Mouse (Mus musculus) neural tube, embryonic 13.5 days (tissue): Measurements from ENCODE around the gene Ttc5. TPM values are rescaled to one million over a fixed set of nuclear protein-coding genes. Genes with fewer than 3 reads are reported as not detected.
"Not testable (repeated sequence)": the region's sequence is repeated elsewhere in the genome, so short reads cannot be mapped to it uniquely, and the experiment has no call there.

Experiments used
- ATAC-seq: fragments of 200-750 bp; cut with Nextera tagmentation; 2 replicates; pipeline ENCODE4 v1.8.0; 2017; ENCODE audit warnings: low read depth, mild to moderate bottlenecking, moderate TSS enrichment, moderate library complexity
- H3K27ac ChIP-seq: fragments of 300-500 bp; sonication (generic); replicated peaks from 2 replicates; pipeline ENCODE4 v1.5.1; 2015; ENCODE audit warnings: moderate library complexity, mild to moderate bottlenecking, inconsistent platforms
- H3K27me3 ChIP-seq: fragments of 300-500 bp; sonication (generic); 2 replicates; pipeline ENCODE4 v1.6.1; 2015; ENCODE audit warnings: mild to moderate bottlenecking, inconsistent platforms
- H3K36me3 ChIP-seq: fragments of 300-500 bp; sonication (generic); 2 replicates; pipeline ENCODE4 v1.6.1; 2015; ENCODE audit warnings: mild to moderate bottlenecking, inconsistent platforms
- H3K4me1 ChIP-seq: fragments of 300-500 bp; sonication (generic); replicated peaks from 2 replicates; pipeline ENCODE4 v1.6.1; 2015; ENCODE audit warnings: inconsistent platforms
- H3K4me2 ChIP-seq: fragments of 300-500 bp; sonication (generic); 2 replicates; pipeline ENCODE4 v1.6.1; 2015; ENCODE audit warnings: inconsistent platforms, mild to moderate bottlenecking, moderate library complexity
- H3K4me3 ChIP-seq: fragments of 300-500 bp; sonication (generic); 2 replicates; pipeline ENCODE4 v1.5.1; 2015; ENCODE audit warnings: mild to moderate bottlenecking, inconsistent platforms
- H3K9ac ChIP-seq: fragments of 300-500 bp; sonication (generic); 2 replicates; pipeline ENCODE4 v1.6.1; 2015; ENCODE audit warnings: moderate library complexity, mild to moderate bottlenecking, inconsistent platforms
- H3K9me3 ChIP-seq: fragments of 300-500 bp; sonication (generic); 2 replicates; pipeline ENCODE4 v1.6.1; 2016; ENCODE audit warnings: inconsistent platforms
- WGBS: fragments of 180-500 bp; shearing (Covaris S2); methylation state at CpG from one replicate; pipeline ENCODE4 v1.1.7; 2015; 5-methylcytosine and 5-hydroxymethylcytosine counted together
- polyA plus RNA-seq: library from polyadenylated mRNA; unstranded; fragments of >200 nt; fragmentation: Nextera tagmentation; extraction: Ambion mirVana; gene quantifications from 2 replicates; pipeline ENCODE4 v1.2.1, GENCODE M21; 2015

Gene Ttc5
- polyA plus RNA-seq: 111 and 114 TPM in 2 replicates

DNA sequence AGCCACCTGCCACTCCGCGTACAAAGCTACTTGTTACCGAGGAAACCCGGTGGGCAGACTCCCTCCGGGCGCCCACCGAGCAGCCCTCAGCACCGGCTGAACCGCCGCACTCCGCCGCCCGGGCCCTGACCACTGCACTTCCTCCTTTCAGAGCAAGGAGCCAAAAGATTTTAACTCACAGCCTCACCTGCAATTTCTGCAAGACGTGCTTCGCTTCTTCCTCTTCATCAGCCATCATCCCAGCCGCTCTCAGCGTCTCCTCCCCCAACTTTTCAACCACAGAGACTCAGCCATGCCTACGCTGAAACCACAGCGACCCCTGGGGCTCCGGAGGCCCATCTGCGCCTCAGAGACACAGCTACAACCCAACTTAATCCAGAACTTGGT lies at the start of gene Ttc5:
TSS of gene Ttc5 (minus strand) at position 269 of the 387 bp plus-strand sequence.
- H3K9ac ChIP-seq: peak within 1 kb of the TSS; percentile 82
- peak within 1 kb of the TSS; percentile 81 for H3K4me3 ChIP-seq
- H3K36me3 ChIP-seq: peaks cover 23% of the 10 kb centered on the region
- WGBS: under 1% methylated on average over 21 of the region's 21 CpGs
- H3K27me3 ChIP-seq: no peaks in the 10 kb centered on the region
- H3K9me3 ChIP-seq: 0 out of 2 replicates have a peak, but pooled peaks cover 4% of the 10 kb centered on the region
- peak within 1 kb of the TSS; percentile 81 for H3K27ac ChIP-seq
- H3K4me2 ChIP-seq: peak within 1 kb of the TSS; percentile 61
- peak; percentile 95 for ATAC-seq
- H3K4me1 ChIP-seq: peaks cover 16% of the 10 kb centered on the region

DNA sequence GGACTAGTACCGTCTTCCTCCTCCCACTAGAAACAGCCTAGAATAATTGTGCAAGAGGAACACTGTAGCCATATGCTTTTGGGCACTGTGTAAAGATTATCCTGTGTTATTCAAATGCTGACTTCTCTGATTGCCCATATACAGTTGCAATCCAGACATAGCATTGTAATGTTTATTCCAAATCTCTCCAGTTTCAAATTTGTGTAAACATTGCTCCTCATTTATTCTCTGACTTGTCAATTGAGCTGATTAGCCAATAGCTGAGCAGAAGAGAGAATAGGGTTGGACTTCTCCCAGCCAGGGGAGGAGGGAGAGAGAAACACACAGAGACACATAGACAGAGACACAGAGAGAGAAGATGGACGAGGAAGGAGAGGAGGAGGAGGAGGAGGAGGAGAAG lies 49.1 kb upstream of the Ttc5 start:
- WGBS: 63% methylated on average over 2 of the region's 2 CpGs
- no peak overlapping the region for H3K27ac ChIP-seq
- H3K9ac ChIP-seq: no peak overlapping the region
- H3K4me3 ChIP-seq: no peak overlapping the region
- H3K4me1 ChIP-seq: no peaks in the 10 kb centered on the region
- no peaks in the 10 kb centered on the region for H3K27me3 ChIP-seq
- H3K36me3 ChIP-seq: no peaks in the 10 kb centered on the region
- ATAC-seq: no peak
- no peaks in the 10 kb centered on the region for H3K9me3 ChIP-seq
- H3K4me2 ChIP-seq: no peak overlapping the region

DNA sequence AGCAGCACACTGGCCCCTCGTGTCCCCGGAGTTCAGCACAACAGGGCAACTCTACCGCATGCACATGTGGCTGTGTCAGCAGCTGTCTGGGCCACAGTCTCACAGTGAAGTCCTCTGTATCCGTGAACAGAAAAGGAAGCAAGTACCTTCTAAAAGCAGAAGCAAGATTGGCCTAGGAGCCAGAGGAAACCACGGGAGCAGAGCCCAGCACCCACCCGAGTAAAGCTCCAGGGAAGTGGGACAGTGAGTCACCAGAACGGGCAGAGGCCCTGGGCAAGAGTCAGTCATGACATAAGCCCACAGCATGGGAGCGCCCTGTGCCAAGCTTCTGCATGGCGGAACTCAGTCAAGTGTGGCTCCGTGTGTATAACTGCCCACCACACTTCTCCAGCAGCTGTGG lies 48.6 kb upstream of the Ttc5 start:
- no peaks in the 10 kb centered on the region for H3K9me3 ChIP-seq
- H3K36me3 ChIP-seq: no peaks in the 10 kb centered on the region
- H3K27me3 ChIP-seq: no peaks in the 10 kb centered on the region
- H3K4me3 ChIP-seq: no peak overlapping the region
- no peak overlapping the region for H3K9ac ChIP-seq
- H3K27ac ChIP-seq: no peak overlapping the region
- H3K4me2 ChIP-seq: no peak overlapping the region
- no peaks in the 10 kb centered on the region for H3K4me1 ChIP-seq
- ATAC-seq: no peak
- 89% methylated on average over 10 of the region's 10 CpGs for WGBS

DNA sequence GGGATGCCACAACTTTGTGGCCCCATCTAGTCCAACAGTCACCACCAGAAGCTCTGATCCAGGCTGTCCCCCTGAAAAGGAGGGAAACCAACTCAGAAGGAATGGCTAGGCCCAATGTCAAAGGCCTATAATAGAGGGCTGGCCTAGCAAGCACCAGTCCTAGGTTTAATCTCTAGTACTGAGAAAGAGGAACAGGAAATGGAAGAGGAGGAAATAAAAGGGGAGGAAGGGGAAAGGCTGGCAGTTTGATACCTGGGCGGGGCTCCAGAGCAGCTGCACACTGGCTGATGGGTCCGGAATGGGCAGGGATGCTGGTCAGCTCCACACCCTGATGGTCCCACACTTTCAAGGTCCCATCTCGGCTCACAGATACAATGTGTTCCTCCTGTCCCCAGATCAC lies 44.6 kb upstream of the Ttc5 start:
- Histone ChIP-seq H3K27ac (no peak overlapping the region), H3K4me3 (no peak overlapping the region), H3K4me2 (no peak overlapping the region), H3K9ac (no peak overlapping the region), H3K4me1 (no peaks in the 10 kb centered on the region), H3K27me3 (no peaks in the 10 kb centered on the region), H3K9me3 (no peaks in the 10 kb centered on the region), H3K36me3 (no peaks in the 10 kb centered on the region; the same call in 1 of the 2 replicates)
- WGBS: 85% methylated on average over 3 of the region's 3 CpGs
- no peak for ATAC-seq

DNA sequence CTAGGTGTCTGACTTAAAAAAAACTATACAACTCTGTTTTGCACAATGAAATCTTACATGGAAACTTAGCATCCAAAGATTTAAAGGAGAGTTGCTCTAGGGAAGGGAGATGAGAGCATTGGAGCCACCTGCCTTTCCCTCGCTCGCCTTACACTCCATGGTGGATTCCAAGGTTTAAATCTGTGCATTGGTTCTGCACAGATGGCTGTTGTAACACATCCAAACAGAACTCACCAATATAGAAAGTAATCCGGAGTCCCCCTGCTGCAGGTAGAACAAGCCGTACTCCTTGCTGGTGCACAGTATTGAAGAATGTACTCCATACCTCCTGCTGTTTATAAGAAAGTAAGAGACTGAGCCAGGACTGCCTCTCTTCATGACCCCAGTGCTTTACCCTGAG lies 41.3 kb upstream of the Ttc5 start:
- Histone ChIP-seq H3K4me1 (no peaks in the 10 kb centered on the region), H3K4me2 (no peak overlapping the region), H3K27ac (no peak overlapping the region), H3K27me3 (no peaks in the 10 kb centered on the region), H3K9ac (no peak overlapping the region), H3K9me3 (no peaks in the 10 kb centered on the region), H3K4me3 (no peak overlapping the region), H3K36me3 (peaks cover 30% of the 10 kb centered on the region)
- 87% methylated on average over 4 of the region's 4 CpGs for WGBS
- ATAC-seq: no peak

DNA sequence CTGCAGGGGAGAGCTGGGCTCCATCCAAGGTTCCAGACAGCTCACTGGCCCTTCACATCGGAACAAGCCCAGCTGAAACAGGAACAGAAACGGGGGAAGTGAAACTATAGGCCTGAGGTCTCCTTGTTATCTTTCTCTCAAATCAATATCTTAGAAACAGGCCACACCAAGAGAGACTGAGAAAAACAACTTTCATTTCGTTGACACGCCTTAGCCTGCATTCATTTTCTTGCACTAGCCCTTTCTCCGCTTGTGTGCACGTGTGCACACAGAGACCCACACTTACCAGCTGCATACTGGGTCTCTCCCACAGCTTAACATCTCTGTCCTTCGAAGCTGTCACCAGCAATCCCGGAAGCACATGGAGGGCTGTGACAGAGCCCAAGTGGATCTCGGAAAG lies 38.9 kb upstream of the Ttc5 start:
- Histone ChIP-seq H3K4me2 (no peak overlapping the region), H3K36me3 (peaks cover 54% of the 10 kb centered on the region), H3K4me1 (no peaks in the 10 kb centered on the region), H3K9ac (no peak overlapping the region), H3K4me3 (no peak overlapping the region), H3K27me3 (no peaks in the 10 kb centered on the region), H3K9me3 (no peaks in the 10 kb centered on the region), H3K27ac (no peak overlapping the region)
- no peak for ATAC-seq
- WGBS: 91% methylated on average over 9 of the region's 9 CpGs

DNA sequence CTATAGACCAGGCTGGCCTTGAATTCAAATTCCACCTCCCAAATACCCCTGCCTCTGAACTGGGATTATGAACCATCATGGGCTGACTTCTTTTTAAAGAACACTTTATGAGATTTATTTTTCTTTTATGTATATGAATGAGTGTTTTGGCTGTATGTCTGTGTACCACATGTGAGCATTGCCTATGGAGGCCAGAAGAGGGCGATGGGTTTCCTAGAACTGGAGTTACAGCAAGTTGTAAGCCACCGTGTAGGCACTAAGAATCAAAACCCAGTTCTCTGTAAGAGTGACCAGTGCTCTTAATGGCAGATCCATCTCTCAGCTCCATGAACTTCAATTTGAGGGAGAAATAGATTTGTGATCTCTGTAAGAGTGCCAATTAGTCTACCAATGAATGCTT lies 37.9 kb upstream of the Ttc5 start:
- H3K4me3 ChIP-seq: no peak overlapping the region
- no peaks in the 10 kb centered on the region for H3K27me3 ChIP-seq
- WGBS: 78% methylated on average over 2 of the region's 2 CpGs
- peaks cover 62% of the 10 kb centered on the region for H3K36me3 ChIP-seq
- no peaks in the 10 kb centered on the region for H3K4me1 ChIP-seq
- no peak for ATAC-seq
- H3K27ac ChIP-seq: no peak overlapping the region
- no peaks in the 10 kb centered on the region for H3K9me3 ChIP-seq
- H3K4me2 ChIP-seq: no peak overlapping the region
- H3K9ac ChIP-seq: no peak overlapping the region

DNA sequence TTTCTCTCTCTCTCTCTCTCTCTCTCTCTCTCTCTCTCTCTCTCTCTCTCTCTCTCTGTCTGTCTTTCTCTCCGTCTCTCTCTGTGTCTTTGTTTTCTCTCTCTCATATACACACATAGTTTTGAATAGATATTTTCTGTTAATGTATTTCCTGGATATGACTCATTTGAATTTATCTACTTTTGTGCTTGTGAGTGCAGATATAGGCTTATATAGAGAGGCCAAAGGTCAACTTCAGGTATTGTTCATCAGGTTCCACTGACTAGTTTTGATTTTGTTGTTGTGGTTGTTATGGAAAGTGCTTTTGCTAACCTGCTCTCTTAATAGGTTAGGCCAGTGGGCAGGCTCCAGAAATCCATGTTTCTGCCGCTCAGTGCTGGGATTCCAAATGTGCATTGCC lies 27.7 kb upstream of the Ttc5 start:
- WGBS: 95% methylated on average over 2 of the region's 2 CpGs
- H3K27me3 ChIP-seq: no peaks in the 10 kb centered on the region
- no peak overlapping the region for H3K27ac ChIP-seq
- no peak overlapping the region for H3K4me3 ChIP-seq
- H3K36me3 ChIP-seq: peaks cover 61% of the 10 kb centered on the region
- H3K9me3 ChIP-seq: no peaks in the 10 kb centered on the region
- peaks cover 4% of the 10 kb centered on the region for H3K4me1 ChIP-seq
- no peak overlapping the region for H3K9ac ChIP-seq
- no peak overlapping the region for H3K4me2 ChIP-seq
- no peak for ATAC-seq

DNA sequence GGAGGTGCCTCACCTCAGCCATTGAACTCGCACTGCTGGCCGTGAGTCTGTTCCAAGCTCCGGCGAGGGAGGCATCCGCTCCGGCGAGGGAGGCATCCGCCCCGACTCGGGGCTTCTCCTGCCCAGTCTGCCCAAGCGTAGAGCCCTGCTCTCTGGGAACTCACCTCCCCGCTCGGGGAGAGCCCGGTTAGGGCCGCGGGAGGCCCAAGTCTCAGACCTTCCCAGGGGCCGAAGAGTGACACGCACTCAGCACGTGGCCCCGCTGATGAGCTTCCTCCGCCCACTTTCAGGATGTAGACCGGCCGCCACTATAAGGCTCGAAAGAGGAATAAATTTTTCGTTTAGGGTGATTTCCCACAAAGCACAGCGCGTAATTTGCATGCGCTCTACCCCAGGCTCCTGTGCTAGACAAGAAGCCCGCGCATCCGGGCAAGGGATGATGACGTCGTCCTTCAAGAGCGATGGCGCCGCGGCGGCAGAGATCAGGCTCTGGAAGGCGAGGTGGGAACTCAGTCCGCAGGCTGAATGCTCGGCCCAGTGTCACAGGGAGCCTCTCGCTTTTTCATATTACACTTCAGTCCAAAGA lies 22.3 kb upstream of the Ttc5 start, which contains the start of the genes Ccnb1ip1 and Parp2:
TSS of gene Ccnb1ip1 (minus strand) at position 246 of the 586 bp plus-strand sequence.
TSS of gene Parp2 (plus strand) at position 355 of the 586 bp plus-strand sequence.
- Histone ChIP-seq H3K4me1 (peaks cover 8% of the 10 kb centered on the region), H3K4me2 (peak within 1 kb of the TSS; percentile 56), H3K36me3 (peaks cover 17% of the 10 kb centered on the region), H3K9me3 (no peaks in the 10 kb centered on the region), H3K4me3 (peak within 1 kb of the TSS; percentile 54), H3K27me3 (no peaks in the 10 kb centered on the region), H3K27ac (peak within 1 kb of the TSS; percentile 89), H3K9ac (peak within 1 kb of the TSS; percentile 76)
- WGBS: under 1% methylated on average over 42 of the region's 42 CpGs
- ATAC-seq: peak; percentile 97

DNA sequence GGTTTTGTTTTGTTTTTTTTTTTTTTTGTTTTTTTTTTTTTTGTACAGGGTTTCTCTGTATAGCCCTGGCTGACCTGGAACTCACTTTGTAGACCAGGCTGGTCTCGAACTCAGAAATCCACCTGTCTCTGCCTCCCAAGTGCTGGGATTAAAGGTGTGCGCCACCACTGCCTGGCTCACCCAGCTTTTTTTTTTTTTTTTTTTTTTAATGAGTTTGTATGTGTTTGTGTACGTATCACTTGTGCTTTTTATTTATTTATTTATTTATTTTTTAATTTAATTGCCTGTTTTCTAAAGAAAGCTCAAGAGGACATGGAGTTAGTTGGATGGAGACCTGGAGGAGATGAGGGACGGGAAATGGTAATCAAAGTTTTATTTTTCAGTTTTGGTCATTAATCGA lies 21.1 kb upstream of the Ttc5 start:
- not testable (repeated sequence) for H3K4me1 ChIP-seq, H3K9me3 ChIP-seq, H3K9ac ChIP-seq, H3K27me3 ChIP-seq, ATAC-seq, H3K36me3 ChIP-seq
- WGBS: 86% methylated on average over 5 of the region's 5 CpGs
- peak overlapping the region; percentile 54; the same call in 1 of the 2 replicates for H3K4me3 ChIP-seq
- H3K27ac ChIP-seq: 0 out of 2 replicates have a peak overlapping the region, but pooled peaks have one; percentile 89
- peak overlapping the region; percentile 56 for H3K4me2 ChIP-seq

DNA sequence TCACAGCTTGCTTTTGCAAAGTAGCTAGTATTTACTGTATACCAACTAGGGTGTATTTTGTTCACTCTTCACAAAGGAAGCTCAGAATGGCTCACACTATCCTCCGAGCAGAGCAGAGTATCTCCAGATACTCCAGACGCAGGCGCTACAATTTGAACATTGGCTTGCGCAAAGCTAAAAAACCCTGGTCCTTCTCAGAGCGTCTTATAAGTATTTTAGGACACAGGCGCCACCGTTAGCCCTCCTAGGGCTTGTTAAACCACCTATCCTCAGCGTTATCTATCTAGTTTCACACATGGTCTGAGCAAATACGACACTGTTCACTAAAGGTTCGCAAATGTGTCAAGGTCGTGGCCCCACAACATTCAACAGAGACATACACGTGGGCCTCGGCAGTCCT lies 19.4 kb upstream of the Ttc5 start:
- H3K36me3 ChIP-seq: no peaks in the 10 kb centered on the region
- no peaks in the 10 kb centered on the region for H3K9me3 ChIP-seq
- no peak overlapping the region for H3K4me3 ChIP-seq
- H3K9ac ChIP-seq: no peak overlapping the region
- H3K4me1 ChIP-seq: peaks cover 10% of the 10 kb centered on the region
- WGBS: 80% methylated on average over 13 of the region's 13 CpGs
- no peaks in the 10 kb centered on the region for H3K27me3 ChIP-seq
- no peak for ATAC-seq
- H3K4me2 ChIP-seq: no peak overlapping the region
- H3K27ac ChIP-seq: no peak overlapping the region

DNA sequence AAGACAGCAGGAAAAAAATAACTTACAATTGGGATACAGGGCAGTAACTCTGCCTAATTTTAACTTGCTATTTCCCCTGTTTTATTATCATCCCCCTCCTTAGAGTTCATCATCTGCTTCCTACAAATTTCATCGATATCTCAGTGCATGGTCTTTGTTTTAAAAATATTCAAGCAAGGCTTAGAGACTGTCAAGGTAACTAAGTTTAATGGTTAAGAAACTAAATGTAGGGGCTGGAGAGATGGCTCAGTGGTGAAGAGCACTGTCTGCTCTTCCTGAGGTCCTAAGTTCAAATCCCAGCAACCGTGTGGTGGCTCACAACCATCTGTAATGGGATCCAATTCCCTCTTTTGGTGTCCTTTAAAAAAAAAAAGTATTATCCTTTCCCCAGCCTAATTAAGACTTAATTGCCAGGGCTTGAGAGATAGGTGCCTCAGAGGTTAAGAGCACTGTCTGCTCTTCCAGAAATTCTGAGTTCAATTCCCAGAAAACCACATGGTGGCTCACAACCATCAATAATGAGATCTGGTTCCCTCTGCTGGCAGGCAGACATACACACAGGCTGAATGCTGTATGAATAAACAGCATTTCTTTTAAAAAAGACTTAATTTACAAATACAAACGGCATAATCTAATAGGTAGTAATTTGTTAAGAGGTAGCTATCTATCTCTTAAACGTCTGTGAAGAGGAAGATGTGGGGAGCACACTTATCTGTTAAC lies 17.7 kb upstream of the Ttc5 start:
- Histone ChIP-seq H3K36me3 (no peaks in the 10 kb centered on the region), H3K9me3 (no peaks in the 10 kb centered on the region), H3K27me3 (no peaks in the 10 kb centered on the region), H3K4me1 (peaks cover 6% of the 10 kb centered on the region; the same call in 1 of the 2 replicates), H3K9ac (no peak overlapping the region), H3K4me3 (no peak overlapping the region), H3K27ac (no peak overlapping the region), H3K4me2 (no peak overlapping the region)
- ATAC-seq: no peak
- WGBS: 66% methylated on average over 4 of the region's 4 CpGs
